ENCODE assay signal across 10 mouse cellular contexts in the genomic region with DNA sequence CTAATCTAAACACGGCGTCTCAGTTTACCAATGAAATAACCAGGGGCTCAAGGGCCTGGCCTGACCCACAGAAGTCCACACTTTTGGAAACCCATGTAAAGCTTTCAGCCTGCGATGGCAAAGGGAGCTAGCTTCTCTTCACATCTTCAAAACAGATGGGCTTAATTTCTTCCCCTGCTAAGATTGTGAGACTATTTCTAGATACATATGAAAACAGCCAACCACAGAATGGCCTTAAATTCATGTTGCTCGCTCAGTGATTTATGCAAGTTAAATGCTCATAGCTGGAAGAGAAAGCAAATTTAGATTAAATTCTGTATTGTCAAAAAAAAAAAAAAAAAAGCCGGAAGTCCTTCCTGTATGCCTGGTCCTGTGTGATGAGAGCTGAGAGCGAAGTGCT.
"Had no signal": no experiment of that assay in that cellular context is flagged by ENCODE, and none has a peak within 500 bp of the region (broad histone marks: within the 10 kb centered on the region; RNA-seq: fewer than 3 reads in every experiment).

No protein-coding gene starts in this region.

- H3K27ac ChIP-seq: limb, embryonic 15.5 days; liver, embryonic 12.5 days; midbrain, embryonic 10.5 days; midbrain, embryonic 15.5 days had no signal

- H3K4me3 ChIP-seq: limb, embryonic 15.5 days; liver, embryonic 12.5 days; midbrain, embryonic 10.5 days; midbrain, embryonic 15.5 days had no signal

- DNase-seq: kidney, adult 2 months; kidney, postnatal 36 days; lung, postnatal 10 days; lung, postnatal 4 days; right cerebral cortex, adult 18-20 months; thymus, postnatal 4 days had no signal
